Mouse (Mus musculus): ENCODE data around the gene Efcab11. TPM values are rescaled to one million over a fixed set of nuclear protein-coding genes. Genes with fewer than 3 reads are reported as not detected.

Efcab11 gene
- polyA plus RNA-seq (2017; shearing (Covaris generic)), result 0.44 TPM

GRCm38 (mm10) chr12:99884269-99885261, at the start of gene Efcab11, which contains the start of gene Tdp1:
Gene Efcab11 (minus strand): TSS chr12:99884439.
Gene Tdp1 (plus strand): TSS chr12:99884517.

Other genes with a start within 250 kb of the Efcab11 start
- gene Tdp1, start 78 bp upstream of the Efcab11 start, polyA plus RNA-seq (2017; shearing (Covaris generic)), result 15.3 TPM
- not detected for gene Kcnk13, start 80.1 kb upstream of the Efcab11 start, polyA plus RNA-seq (2017; shearing (Covaris generic))
- 112 TPM for gene Psmc1, start 225.7 kb upstream of the Efcab11 start, polyA plus RNA-seq (2017; shearing (Covaris generic))